Mouse (Mus musculus) embryonic facial prominence, embryonic 14.5 days (tissue): ENCODE data around the gene Plekhm3. TPM values are rescaled to one million over a fixed set of nuclear protein-coding genes. Genes with fewer than 3 reads are reported as not detected.

Experiments used
- ATAC-seq: fragments of 200-750 bp; cut with Nextera tagmentation; 2 replicates; pipeline ENCODE4 v1.8.0; 2017; ENCODE audit warnings: low read depth, moderate number of reproducible peaks, moderate TSS enrichment
- DNase-seq: peaks from one replicate; pipeline ENCODE4 v3.0.0-alpha.2; 2015; ENCODE audit warnings: low spot score
- H3K27ac ChIP-seq: fragments of 300-500 bp; sonication (generic); replicated peaks from 2 replicates; pipeline ENCODE4 v1.5.1; 2014; ENCODE audit warnings: low read depth, mild to moderate bottlenecking, low read length, moderate library complexity
- H3K27me3 ChIP-seq: fragments of 300-500 bp; sonication (generic); replicated peaks from 2 replicates; pipeline ENCODE4 v1.6.1; 2014; ENCODE audit warnings: low read length; ENCODE audit not compliant: control insufficient read depth, insufficient read depth
- H3K36me3 ChIP-seq: fragments of 300-500 bp; sonication (generic); 2 replicates; pipeline ENCODE4 v1.6.1; 2014; ENCODE audit warnings: low read length, mixed read lengths; ENCODE audit not compliant: control insufficient read depth, insufficient read depth
- H3K4me1 ChIP-seq: fragments of 300-500 bp; sonication (generic); 2 replicates; pipeline ENCODE4 v1.6.1; 2014; ENCODE audit warnings: antibody characterized with exemption, low read length; ENCODE audit not compliant: control insufficient read depth, insufficient read depth
- H3K4me2 ChIP-seq: fragments of 300-500 bp; sonication (generic); 2 replicates; pipeline ENCODE4 v1.6.1; 2014; ENCODE audit warnings: low read depth, mild to moderate bottlenecking, low read length, moderate library complexity, mixed read lengths
- H3K4me3 ChIP-seq: fragments of 300-500 bp; sonication (generic); 2 replicates; pipeline ENCODE4 v1.5.1; 2014; ENCODE audit warnings: low read depth, mild to moderate bottlenecking, low read length
- H3K9ac ChIP-seq: fragments of 300-500 bp; sonication (generic); 2 replicates; pipeline ENCODE4 v1.6.1; 2014; ENCODE audit warnings: low read depth, mild to moderate bottlenecking, low read length, moderate library complexity, mixed read lengths
- H3K9me3 ChIP-seq: fragments of 300-500 bp; sonication (generic); 2 replicates; pipeline ENCODE4 v1.6.1; 2016; ENCODE audit warnings: low read length; ENCODE audit not compliant: control insufficient read depth
- WGBS: fragments of 180-500 bp; shearing (Covaris S2); extraction: QIAGEN DNeasy Blood & Tissue Kit; methylation state at CpG from one replicate; pipeline ENCODE4 v1.1.7; 2014; 5-methylcytosine and 5-hydroxymethylcytosine counted together
- polyA plus RNA-seq: library from polyadenylated mRNA; unstranded; fragments of >200 nt; fragmentation: Nextera tagmentation; extraction: Ambion mirVana; gene quantifications from 2 replicates; pipeline ENCODE4 v1.2.1, GENCODE M21; 2014

Gene Plekhm3
- polyA plus RNA-seq, 1 experiment from 2014 or later: 6.0 TPM

DNA sequence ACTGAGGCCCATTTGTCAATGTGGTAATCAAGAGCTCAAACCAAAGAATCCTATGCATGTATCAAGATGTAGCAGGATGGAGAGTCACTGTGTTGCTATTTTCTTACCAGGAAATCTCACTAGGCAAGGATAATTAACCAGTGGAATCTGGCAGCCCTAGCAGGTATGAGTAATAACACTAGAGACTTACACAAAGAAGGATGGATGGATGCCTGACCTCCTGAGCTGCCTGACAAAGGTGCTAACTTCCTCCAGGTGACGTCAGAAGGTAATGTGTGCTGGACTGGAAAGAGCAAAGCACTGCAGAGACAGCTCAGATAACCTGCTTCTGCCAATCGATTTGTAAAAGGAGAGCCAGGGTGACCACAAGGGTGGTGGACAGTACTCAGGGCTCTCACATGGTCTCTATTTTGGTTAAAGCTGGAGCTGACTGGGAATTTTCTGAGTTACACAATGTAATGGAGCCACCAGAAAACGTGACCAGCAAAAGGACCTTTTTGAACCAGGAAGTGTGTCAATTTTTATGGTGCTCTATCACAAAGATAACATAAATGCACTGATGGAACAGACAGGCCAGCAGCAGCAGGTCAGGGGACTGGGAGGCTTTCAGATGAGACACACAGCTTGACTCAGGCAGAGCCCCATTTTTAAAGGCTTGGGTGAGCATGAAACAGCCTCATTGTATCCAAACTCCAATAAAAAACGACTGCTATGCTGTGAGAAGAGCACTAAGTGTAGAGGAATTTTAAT lies 14.4 kb downstream of the Plekhm3 start:
- DNase-seq: no peak
- no peaks in the 10 kb centered on the region for H3K36me3 ChIP-seq
- no peak for ATAC-seq
- no peaks in the 10 kb centered on the region for H3K4me1 ChIP-seq
- H3K27ac ChIP-seq: no peak overlapping the region
- H3K27me3 ChIP-seq: no peaks in the 10 kb centered on the region
- H3K9me3 ChIP-seq: peaks cover 4% of the 10 kb centered on the region; the same call in 1 of the 2 replicates
- 67% methylated on average over 4 of the region's 4 CpGs for WGBS
- no peak overlapping the region for H3K9ac ChIP-seq
- no peak overlapping the region for H3K4me2 ChIP-seq
- H3K4me3 ChIP-seq: no peak overlapping the region

DNA sequence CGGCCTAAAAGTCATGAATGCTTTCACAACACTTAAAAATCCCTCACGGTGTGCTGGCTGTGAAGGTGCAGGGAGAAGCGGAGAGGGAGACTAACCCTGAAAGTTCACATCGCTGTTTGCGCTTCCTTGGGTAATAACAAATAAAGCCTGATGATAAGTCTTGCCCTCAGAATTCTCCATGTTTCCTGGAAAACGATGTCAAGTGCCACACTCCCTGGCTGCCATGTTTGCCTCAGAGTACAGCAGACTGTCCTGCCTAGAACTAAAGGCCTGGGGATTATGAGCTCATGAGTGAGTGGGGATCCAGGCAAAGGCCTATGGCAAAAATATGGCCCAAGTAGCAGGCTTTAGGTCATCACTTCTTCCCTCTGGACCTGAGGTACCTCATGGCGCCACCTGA lies 17.7 kb downstream of the Plekhm3 start:
- no peaks in the 10 kb centered on the region for H3K27me3 ChIP-seq

DNA sequence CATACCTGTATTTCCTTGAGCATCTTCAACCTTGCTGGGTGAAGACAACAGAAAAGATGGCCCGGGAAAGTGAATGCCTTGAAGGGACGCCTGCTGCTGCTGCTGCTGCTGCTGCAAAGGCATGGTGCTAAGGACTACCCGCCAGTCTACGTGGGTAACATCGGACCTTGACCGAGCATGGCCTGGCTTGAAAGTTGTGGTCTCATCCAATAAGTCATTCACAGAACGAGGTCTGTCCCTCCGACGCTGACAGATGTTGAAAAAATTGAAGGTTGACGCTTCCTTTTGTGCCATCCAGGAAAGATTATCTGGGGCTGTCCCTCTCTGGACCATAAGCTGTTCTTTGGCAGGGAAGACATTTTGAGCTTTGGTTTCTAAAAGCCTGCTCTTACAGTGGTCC lies 18.9 kb downstream of the Plekhm3 start:
- WGBS: 92% methylated on average over 10 of the region's 10 CpGs
- H3K36me3 ChIP-seq: peaks cover 9% of the 10 kb centered on the region; the same call in 1 of the 2 replicates
- no peak overlapping the region for H3K4me3 ChIP-seq
- no peak overlapping the region for H3K4me2 ChIP-seq
- no peaks in the 10 kb centered on the region for H3K27me3 ChIP-seq
- no peak overlapping the region for H3K9ac ChIP-seq
- H3K4me1 ChIP-seq: no peaks in the 10 kb centered on the region
- H3K27ac ChIP-seq: no peak overlapping the region
- no peak for DNase-seq
- H3K9me3 ChIP-seq: no peaks in the 10 kb centered on the region
- no peak for ATAC-seq

More for the DNA sequence above, 17.7 kb downstream of the Plekhm3 start:
- WGBS: 87% methylated on average over 7 of the region's 7 CpGs
- Histone ChIP-seq H3K4me1 (no peaks in the 10 kb centered on the region), H3K36me3 (peaks cover 9% of the 10 kb centered on the region; the same call in 1 of the 2 replicates), H3K9me3 (peaks cover 3% of the 10 kb centered on the region; the same call in 1 of the 2 replicates), H3K27ac (no peak overlapping the region), H3K4me3 (no peak overlapping the region), H3K4me2 (no peak overlapping the region), H3K9ac (no peak overlapping the region)
- ATAC-seq (no peak), DNase-seq (no peak)

DNA sequence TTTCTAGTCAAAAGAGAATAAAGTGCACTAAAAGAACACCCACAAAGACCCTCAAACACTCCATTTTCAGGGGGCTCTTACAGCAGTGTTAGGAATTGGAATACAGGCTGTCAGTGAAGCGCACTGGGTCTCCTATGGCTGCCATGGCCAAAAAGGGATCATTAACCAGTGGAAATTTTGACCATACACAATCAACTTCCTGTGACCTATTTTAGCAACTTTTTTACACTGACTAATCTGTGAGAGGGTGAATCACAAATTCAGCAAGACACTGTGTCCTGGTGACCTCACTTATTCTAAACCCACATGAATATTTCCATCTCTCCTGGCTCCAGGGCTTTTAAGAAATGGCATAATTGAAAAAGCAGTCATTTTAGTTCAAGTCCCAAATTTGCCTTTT lies 23.7 kb downstream of the Plekhm3 start:
- 100% methylated on average over 1 of the region's 1 CpGs for WGBS
- ATAC-seq: no peak
- no peaks in the 10 kb centered on the region for H3K9me3 ChIP-seq

DNA sequence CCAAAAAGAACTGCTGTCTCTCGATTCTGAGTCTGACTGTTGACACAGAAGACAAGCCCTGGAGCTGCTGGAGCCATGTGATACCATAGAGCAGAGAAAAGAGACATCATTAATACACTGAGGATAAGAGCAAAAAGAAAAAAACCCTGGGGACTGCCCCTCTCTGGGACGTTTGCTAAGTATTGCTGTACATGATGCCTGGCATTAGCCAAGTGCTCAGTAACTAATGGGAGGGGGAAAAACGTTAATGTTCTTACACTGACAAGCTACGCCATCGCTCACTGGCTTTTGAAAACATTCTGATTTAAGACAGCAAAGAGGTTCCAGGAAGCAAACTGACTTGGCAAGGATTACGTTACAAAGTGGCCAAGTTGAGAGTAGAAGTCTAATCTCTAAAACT lies 26.5 kb downstream of the Plekhm3 start:
- 65% methylated on average over 6 of the region's 6 CpGs for WGBS
- no peak overlapping the region for H3K9ac ChIP-seq
- no peak for ATAC-seq
- H3K36me3 ChIP-seq: no peaks in the 10 kb centered on the region
- no peak for DNase-seq
- H3K4me3 ChIP-seq: no peak overlapping the region
- H3K4me1 ChIP-seq: no peaks in the 10 kb centered on the region
- no peak overlapping the region for H3K4me2 ChIP-seq
- H3K9me3 ChIP-seq: no peaks in the 10 kb centered on the region
- H3K27ac ChIP-seq: no peak overlapping the region
- no peaks in the 10 kb centered on the region for H3K27me3 ChIP-seq

More for the DNA sequence above, 23.7 kb downstream of the Plekhm3 start:
- Histone ChIP-seq H3K27me3 (no peaks in the 10 kb centered on the region), H3K27ac (no peak overlapping the region), H3K36me3 (peaks cover 9% of the 10 kb centered on the region; the same call in 1 of the 2 replicates), H3K9ac (no peak overlapping the region), H3K4me2 (no peak overlapping the region), H3K4me3 (no peak overlapping the region), H3K4me1 (no peaks in the 10 kb centered on the region)
- no peak for DNase-seq

DNA sequence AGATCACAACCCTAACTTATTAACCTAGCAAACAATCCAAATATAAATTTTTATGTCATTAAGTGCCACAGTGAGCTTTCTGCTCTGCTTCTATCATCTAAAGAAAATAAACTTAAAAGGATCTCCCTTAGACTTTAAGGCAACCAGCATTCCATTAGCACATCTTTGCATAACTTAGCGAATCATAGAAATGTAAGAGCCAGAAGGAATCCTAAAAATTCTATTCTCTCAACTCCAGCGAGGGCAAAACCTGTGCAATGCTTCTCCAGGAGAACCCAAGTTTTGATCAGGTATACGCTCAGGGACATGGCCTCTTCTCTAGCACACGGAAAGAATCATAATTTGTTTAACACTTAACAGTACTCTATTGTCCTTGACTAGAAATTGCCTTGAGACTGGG lies 27.0 kb downstream of the Plekhm3 start:
- Histone ChIP-seq H3K4me2 (no peak overlapping the region), H3K4me1 (no peaks in the 10 kb centered on the region), H3K9ac (no peak overlapping the region), H3K9me3 (no peaks in the 10 kb centered on the region), H3K36me3 (no peaks in the 10 kb centered on the region), H3K27me3 (no peaks in the 10 kb centered on the region), H3K4me3 (no peak overlapping the region), H3K27ac (no peak overlapping the region)
- WGBS: 70% methylated on average over 4 of the region's 4 CpGs
- ATAC-seq (no peak), DNase-seq (no peak)

DNA sequence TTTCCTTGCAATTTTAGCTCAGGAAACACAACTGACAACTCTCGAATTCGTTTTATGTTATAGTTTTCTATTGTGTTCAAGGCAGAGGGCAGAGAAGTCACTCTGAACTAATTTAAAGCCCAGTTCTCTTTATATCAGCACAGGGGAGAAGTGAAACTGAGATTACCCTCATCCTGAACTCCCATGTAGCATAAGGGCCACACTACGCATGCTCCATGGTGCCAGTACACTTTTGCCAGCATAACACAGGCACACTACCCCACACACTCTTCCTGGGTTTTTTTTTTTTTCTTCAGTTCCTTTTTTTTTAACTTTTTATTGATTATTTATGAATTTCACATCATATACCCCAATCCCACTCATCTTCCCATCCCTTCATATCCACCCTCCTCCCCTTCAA lies 28.1 kb downstream of the Plekhm3 start:
- no peaks in the 10 kb centered on the region for H3K36me3 ChIP-seq
- H3K9ac ChIP-seq: no peak overlapping the region
- no peak for ATAC-seq
- no peak for DNase-seq
- H3K9me3 ChIP-seq: no peaks in the 10 kb centered on the region
- H3K27me3 ChIP-seq: no peaks in the 10 kb centered on the region
- no peak overlapping the region for H3K27ac ChIP-seq
- no peak overlapping the region for H3K4me2 ChIP-seq
- no peaks in the 10 kb centered on the region for H3K4me1 ChIP-seq
- H3K4me3 ChIP-seq: no peak overlapping the region
- 88% methylated on average over 3 of the region's 3 CpGs for WGBS

DNA sequence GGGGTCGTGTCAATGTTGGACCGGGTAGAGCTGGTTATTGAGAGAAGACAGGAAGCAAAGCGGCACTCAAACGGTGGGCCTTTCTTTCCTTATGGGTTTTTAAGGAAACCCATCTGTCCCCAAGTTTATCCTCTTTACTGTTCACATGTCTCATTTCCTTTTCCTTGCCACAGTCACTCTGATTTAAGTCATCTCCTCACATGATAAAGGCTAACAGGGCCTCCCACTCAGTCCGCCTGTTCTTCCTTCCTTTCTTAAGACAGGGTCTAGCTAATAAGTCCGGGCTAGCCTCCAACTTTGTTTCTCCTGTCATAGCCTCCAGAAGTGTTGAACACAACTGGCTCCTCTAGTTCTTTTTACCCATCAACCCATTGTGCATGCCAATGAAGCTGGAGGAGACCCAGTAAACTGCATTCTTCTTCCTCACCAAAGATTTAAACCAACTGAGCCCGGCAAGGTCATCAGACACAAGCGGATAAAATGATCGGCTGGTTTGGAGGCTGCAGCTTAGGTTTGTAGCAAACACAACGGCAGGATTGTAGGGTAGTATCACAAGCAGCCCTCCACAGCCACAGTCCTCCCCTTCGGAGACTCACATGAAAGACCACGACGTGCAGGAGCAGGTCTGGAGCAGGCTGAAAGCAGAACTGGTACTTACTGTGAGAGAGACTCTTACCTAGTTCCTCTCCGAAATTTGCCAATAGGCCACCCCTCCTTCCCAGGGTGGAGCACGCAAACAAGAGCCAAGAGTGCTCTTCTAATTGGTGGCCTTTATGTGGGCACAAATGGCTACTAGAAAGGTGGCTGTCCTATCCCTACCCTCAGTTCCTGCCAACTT lies 29.0 kb downstream of the Plekhm3 start:
- ATAC-seq (no peak), DNase-seq (no peak)
- H3K27ac ChIP-seq: no peak overlapping the region
- no peak overlapping the region for H3K4me3 ChIP-seq
- no peaks in the 10 kb centered on the region for H3K36me3 ChIP-seq
- no peaks in the 10 kb centered on the region for H3K4me1 ChIP-seq
- no peaks in the 10 kb centered on the region for H3K9me3 ChIP-seq
- 87% methylated on average over 15 of the region's 15 CpGs for WGBS
- no peak overlapping the region for H3K9ac ChIP-seq
- H3K27me3 ChIP-seq: no peaks in the 10 kb centered on the region
- no peak overlapping the region for H3K4me2 ChIP-seq
